Mouse (Mus musculus): Measurements from ENCODE around the gene Dnaja3. TPM values are rescaled to one million over a fixed set of nuclear protein-coding genes. Genes with fewer than 3 reads are reported as not detected.
"Not testable (repeated sequence)": the region's sequence is repeated elsewhere in the genome, so short reads cannot be mapped to it uniquely, and the experiment has no call there.

Gene Dnaja3
- polyA plus RNA-seq, 1 experiment = 21.3 TPM

GRCm38 (mm10) chr16:4682628-4683179, 42.9 kb downstream of the Dnaja3 start:
- Histone ChIP-seq H3K4me1 (ENCODE audit: control insufficient read depth, insufficient read depth, low read length) (peaks cover 18% of the 10 kb centered on the region), H3K27ac (ENCODE audit: insufficient read depth, low read depth, low read length) (peak overlapping the region; percentile 87)

GRCm38 (mm10) chr16:4683193-4683580, 43.4 kb downstream of the Dnaja3 start:
- Histone ChIP-seq H3K27ac (ENCODE audit: insufficient read depth, low read depth, low read length) (peak overlapping the region; percentile 87), H3K4me3 (ENCODE audit: insufficient read depth, low read length) (peak overlapping the region; percentile 82), H3K4me1 (ENCODE audit: control insufficient read depth, insufficient read depth, low read length) (peaks cover 14% of the 10 kb centered on the region)
- TF ChIP-seq POLR2A (IDR thresholded peaks at IDR 0.05; ENCODE audit: borderline replicate concordance, low read depth, low read length) (no peak), CTCF (IDR thresholded peaks at IDR 0.05; ENCODE audit: low read depth, low read length) (no peak)

More at GRCm38 (mm10) chr16:4682628-4683179, 42.9 kb downstream of the Dnaja3 start:
- H3K4me3 ChIP-seq (ENCODE audit: insufficient read depth, low read length) = peak overlapping the region; percentile 82
- TF ChIP-seq POLR2A (IDR thresholded peaks at IDR 0.05; ENCODE audit: borderline replicate concordance, low read depth, low read length) (no peak), CTCF (IDR thresholded peaks at IDR 0.05; ENCODE audit: low read depth, low read length) (no peak)

GRCm38 (mm10) chr16:4683581-4684456, 44.0 kb downstream of the Dnaja3 start:
- peak overlapping the region; percentile 82 for H3K4me3 ChIP-seq (ENCODE audit: insufficient read depth, low read length)
- H3K4me1 ChIP-seq (ENCODE audit: control insufficient read depth, insufficient read depth, low read length) = peaks cover 10% of the 10 kb centered on the region
- peak overlapping the region; percentile 87 for H3K27ac ChIP-seq (ENCODE audit: insufficient read depth, low read depth, low read length)
- no peak for TF ChIP-seq CTCF (IDR thresholded peaks at IDR 0.05; ENCODE audit: low read depth, low read length)
- no peak for TF ChIP-seq POLR2A (IDR thresholded peaks at IDR 0.05; ENCODE audit: borderline replicate concordance, low read depth, low read length)

GRCm38 (mm10) chr16:4684457-4684791, 44.6 kb downstream of the Dnaja3 start:
- Histone ChIP-seq H3K4me3 (ENCODE audit: insufficient read depth, low read length) (peak overlapping the region; percentile 82), H3K27ac (ENCODE audit: insufficient read depth, low read depth, low read length) (no peak overlapping the region; the same call in 1 of the 2 replicates), H3K4me1 (ENCODE audit: control insufficient read depth, insufficient read depth, low read length) (peaks cover 10% of the 10 kb centered on the region)
- TF ChIP-seq POLR2A (IDR thresholded peaks at IDR 0.05; ENCODE audit: borderline replicate concordance, low read depth, low read length) (no peak), CTCF (IDR thresholded peaks at IDR 0.05; ENCODE audit: low read depth, low read length) (no peak)

- H3K4me3 ChIP-seq (ENCODE audit: insufficient read depth, low read length); H3K4me1 ChIP-seq (ENCODE audit: control insufficient read depth, insufficient read depth, low read length); H3K27ac ChIP-seq (ENCODE audit: insufficient read depth, low read depth, low read length): not testable (repeated sequence)
These were observed 49.6 kb downstream of the Dnaja3 start for GRCm38 (mm10) chr16:4689371-4689770.

GRCm38 (mm10) chr16:4701211-4701610, 61.4 kb downstream of the Dnaja3 start:
- Histone ChIP-seq H3K27ac (ENCODE audit: insufficient read depth, low read depth, low read length) (no peak overlapping the region), H3K4me3 (ENCODE audit: insufficient read depth, low read length) (no peak overlapping the region), H3K4me1 (ENCODE audit: control insufficient read depth, insufficient read depth, low read length) (no peaks in the 10 kb centered on the region)
- TF ChIP-seq CTCF (IDR thresholded peaks at IDR 0.05; ENCODE audit: low read depth, low read length) = no peak
- TF ChIP-seq POLR2A (IDR thresholded peaks at IDR 0.05; ENCODE audit: borderline replicate concordance, low read depth, low read length) = no peak

- no peak for TF ChIP-seq CTCF (IDR thresholded peaks at IDR 0.05; ENCODE audit: low read depth, low read length)
- Histone ChIP-seq H3K27ac (ENCODE audit: insufficient read depth, low read depth, low read length) (no peak overlapping the region), H3K4me1 (ENCODE audit: control insufficient read depth, insufficient read depth, low read length) (no peaks in the 10 kb centered on the region), H3K4me3 (ENCODE audit: insufficient read depth, low read length) (no peak overlapping the region)
These were observed 62.9 kb downstream of the Dnaja3 start for GRCm38 (mm10) chr16:4702646-4703045.

- TF ChIP-seq POLR2A (IDR thresholded peaks at IDR 0.05; ENCODE audit: borderline replicate concordance, low read depth, low read length) = no peak
- no peak for TF ChIP-seq CTCF (IDR thresholded peaks at IDR 0.05; ENCODE audit: low read depth, low read length)
- no peaks in the 10 kb centered on the region for H3K4me1 ChIP-seq (ENCODE audit: control insufficient read depth, insufficient read depth, low read length)
- H3K4me3 ChIP-seq (ENCODE audit: insufficient read depth, low read length) = no peak overlapping the region
- H3K27ac ChIP-seq (ENCODE audit: insufficient read depth, low read depth, low read length) = no peak overlapping the region
These were observed 65.8 kb downstream of the Dnaja3 start for GRCm38 (mm10) chr16:4705541-4705940.

GRCm38 (mm10) chr16:4711173-4711572, 71.4 kb downstream of the Dnaja3 start:
- Histone ChIP-seq H3K4me1 (ENCODE audit: control insufficient read depth, insufficient read depth, low read length) (no peaks in the 10 kb centered on the region), H3K27ac (ENCODE audit: insufficient read depth, low read depth, low read length) (no peak overlapping the region), H3K4me3 (ENCODE audit: insufficient read depth, low read length) (no peak overlapping the region)
- TF ChIP-seq CTCF (IDR thresholded peaks at IDR 0.05; ENCODE audit: low read depth, low read length) = no peak
- no peak for TF ChIP-seq POLR2A (IDR thresholded peaks at IDR 0.05; ENCODE audit: borderline replicate concordance, low read depth, low read length)

GRCm38 (mm10) chr16:4713861-4714710, 74.3 kb downstream of the Dnaja3 start:
- no peak overlapping the region for H3K27ac ChIP-seq (ENCODE audit: insufficient read depth, low read depth, low read length)
- no peak for TF ChIP-seq POLR2A (IDR thresholded peaks at IDR 0.05; ENCODE audit: borderline replicate concordance, low read depth, low read length)
- no peak for TF ChIP-seq CTCF (IDR thresholded peaks at IDR 0.05; ENCODE audit: low read depth, low read length)
- no peak overlapping the region for H3K4me3 ChIP-seq (ENCODE audit: insufficient read depth, low read length)
- H3K4me1 ChIP-seq (ENCODE audit: control insufficient read depth, insufficient read depth, low read length) = no peaks in the 10 kb centered on the region
